Mouse (Mus musculus) liver, embryonic 14.5 days (tissue): ENCODE measurements around the gene B3gnt9.
A peak's percentile ranks its signal among the peaks of the same experiment; 100 is the strongest.

Experiments used
- CTCF ChIP-seq: IDR thresholded peaks from 2 replicates; pipeline ENCODE4 v1.5.1; 2016; ENCODE audit warnings: antibody characterized with exemption, low read depth, control low read depth
- EP300 ChIP-seq: IDR thresholded peaks from 2 replicates; pipeline ENCODE4 v1.6.1; 2016; ENCODE audit warnings: antibody characterized with exemption, low read depth

DNA sequence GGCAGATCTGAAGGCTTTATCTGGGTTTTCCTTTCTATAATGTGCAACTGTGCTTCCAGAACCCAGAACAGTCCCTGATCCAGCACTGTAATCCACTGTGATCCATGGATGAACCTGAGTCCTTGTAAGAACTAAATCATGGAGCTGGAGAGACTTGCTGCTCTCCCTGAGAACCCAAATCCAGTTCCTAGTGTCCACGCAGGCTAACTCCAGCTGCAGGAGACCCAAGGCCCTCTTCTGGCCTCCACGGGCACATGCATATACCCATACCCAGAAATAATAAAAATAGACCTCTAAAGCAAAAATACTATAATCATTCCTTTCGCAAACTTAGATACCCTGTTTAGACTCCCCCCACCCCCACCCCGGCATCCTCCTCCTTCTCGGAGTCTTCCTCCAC is 33.3 kb upstream of the B3gnt9 start:
- TF ChIP-seq CTCF (0 out of 2 replicates have a peak, but pooled peaks have one; percentile 7), EP300 (no peak)
